Mouse (Mus musculus): ENCODE measurements around the gene Gjd2.

- TF ChIP-seq FLI1 (IDR thresholded peaks at IDR 0.05; ENCODE audit: low read length) = no peak
- no peak for TF ChIP-seq GATA1 (IDR thresholded peaks at IDR 0.05; ENCODE audit: borderline replicate concordance, low read length)
Measured at GRCm38 (mm10) chr2:113996930-113997329, 16.5 kb downstream of the Gjd2 start.

All from megakaryocyte, embryonic 14.5 days (primary cell).